Mouse (Mus musculus) MEL (cell line): ENCODE measurements at regions not wholly inside any gene's neighbourhood (a gene's known extent, or its start where the extent isn't known, plus 50 kb on each side); places are given as distances from the start of the nearest gene placed in this dataset.

Experiments used
- DNase-seq: peaks from one replicate; pipeline ENCODE4 v3.0.0; 2011; ENCODE audit warnings: low read depth, low spot score
- H3K27ac ChIP-seq: 2 replicates; pipeline ENCODE4 v1.5.1; 2012; ENCODE audit warnings: low read depth, mild to moderate bottlenecking, control low read depth, low read length, moderate library complexity; ENCODE audit not compliant: control insufficient read depth
- H3K27me3 ChIP-seq, 2 experiments: fragments of 150-350 bp in 1 of 2; sonication (generic) in 1 of 2; 2 replicates each; pipeline ENCODE4 v1.6.1; 2012; ENCODE audit warnings: low read length in 2 of 2, mild to moderate bottlenecking in 2 of 2, improper control_type of control experiment in 1 of 2, moderate library complexity in 1 of 2; ENCODE audit not compliant: insufficient read depth in 2 of 2, control insufficient read depth in 1 of 2
- H3K36me3 ChIP-seq, 2 experiments: 2 replicates each; pipeline ENCODE4 v1.6.1; 2012 to 2014; ENCODE audit warnings: low read length in 2 of 2, improper control_type of control experiment in 1 of 2, inconsistent platforms in 1 of 2, mild to moderate bottlenecking in 1 of 2; ENCODE audit not compliant: insufficient read depth in 2 of 2, control insufficient read depth in 1 of 2
- H3K4me1 ChIP-seq, 2 experiments: fragments of 150-350 bp in 1 of 2; sonication (generic) in 1 of 2; 2 replicates each; pipeline ENCODE4 v1.6.1; 2012; ENCODE audit warnings: low read length in 2 of 2, improper control_type of control experiment in 1 of 2, mild to moderate bottlenecking in 1 of 2; ENCODE audit not compliant: insufficient read depth in 2 of 2, control insufficient read depth in 1 of 2
- H3K4me3 ChIP-seq, 2 experiments: fragments of 150-350 bp in 1 of 2; sonication (generic) in 1 of 2; 2 replicates each; pipeline ENCODE4 v1.5.1; 2012; ENCODE audit warnings: low read depth in 2 of 2, low read length in 2 of 2, mild to moderate bottlenecking in 2 of 2, moderate library complexity in 2 of 2, control low read depth in 1 of 2, improper control_type of control experiment in 1 of 2; ENCODE audit not compliant: control insufficient read depth in 1 of 2, insufficient read depth in 1 of 2
- H3K79me2 ChIP-seq: 2 replicates; pipeline ENCODE4 v1.6.1; 2012; ENCODE audit warnings: mild to moderate bottlenecking, low read length, moderate library complexity; ENCODE audit not compliant: control insufficient read depth, poor library complexity, insufficient read depth
- H3K9ac ChIP-seq: 2 replicates; pipeline ENCODE4 v1.6.1; 2012; ENCODE audit warnings: low read depth, mild to moderate bottlenecking, control low read depth, low read length, moderate library complexity; ENCODE audit not compliant: control insufficient read depth, poor library complexity, severe bottlenecking
- H3K9me3 ChIP-seq: fragments of 150-350 bp; sonication (generic); replicated peaks from 2 replicates; pipeline ENCODE4 v1.6.1; 2012; ENCODE audit warnings: mild to moderate bottlenecking, low read length, improper control_type of control experiment, moderate library complexity; ENCODE audit not compliant: insufficient read depth
- BHLHE40 ChIP-seq: IDR thresholded peaks from 2 replicates; pipeline ENCODE4 v1.6.1; 2012; ENCODE audit warnings: low read depth, mild to moderate bottlenecking, inconsistent platforms, low read length, improper control_type of control experiment, borderline replicate concordance
- CHD2 ChIP-seq: IDR thresholded peaks from 2 replicates; pipeline ENCODE4 v1.6.1; 2011; ENCODE audit warnings: low read length, improper control_type of control experiment
- E2F4 ChIP-seq: IDR thresholded peaks from 2 replicates; pipeline ENCODE4 v1.6.1; 2011; ENCODE audit warnings: low read depth, low read length, improper control_type of control experiment, borderline replicate concordance
- EP300 ChIP-seq, 2 experiments: IDR thresholded peaks; 2 replicates each; pipeline ENCODE4 v1.6.1; 2011; ENCODE audit warnings: improper control_type of control experiment in 2 of 2, low read length in 2 of 2, low read depth in 1 of 2, mild to moderate bottlenecking in 1 of 2
- GATA1 ChIP-seq: IDR thresholded peaks from 2 replicates; pipeline ENCODE4 v1.6.1; 2011; ENCODE audit warnings: low read depth, low read length, improper control_type of control experiment
- HCFC1 ChIP-seq: IDR thresholded peaks from 2 replicates; pipeline ENCODE4 v1.6.1; 2012; ENCODE audit warnings: low read depth, mild to moderate bottlenecking, inconsistent platforms, low read length, improper control_type of control experiment, moderate library complexity
- MAX ChIP-seq: IDR thresholded peaks from 2 replicates; pipeline ENCODE4 v1.6.1; 2011; ENCODE audit warnings: low read length, improper control_type of control experiment
- MAZ ChIP-seq: IDR thresholded peaks from 2 replicates; pipeline ENCODE4 v1.6.1; 2012; ENCODE audit warnings: low read depth, mild to moderate bottlenecking, inconsistent platforms, low read length, improper control_type of control experiment
- MEF2A ChIP-seq: IDR thresholded peaks from 2 replicates; pipeline ENCODE4 v1.6.1; 2014; ENCODE audit warnings: low read depth, mild to moderate bottlenecking, inconsistent platforms, low read length, improper control_type of control experiment; ENCODE audit not compliant: poor library complexity, insufficient replicate concordance, severe bottlenecking; ENCODE audit errors: extremely low read depth
- MXI1 ChIP-seq: IDR thresholded peaks from 2 replicates; pipeline ENCODE4 v1.6.1; 2011; ENCODE audit warnings: mild to moderate bottlenecking, low read depth, low read length, improper control_type of control experiment
- MYB ChIP-seq: IDR thresholded peaks from 2 replicates; pipeline ENCODE4 v1.6.1; 2011; ENCODE audit warnings: mild to moderate bottlenecking, low read depth, low read length, improper control_type of control experiment
- NELFE ChIP-seq: IDR thresholded peaks from 2 replicates; pipeline ENCODE4 v1.6.1; 2011; ENCODE audit warnings: low read depth, low read length, improper control_type of control experiment
- NRF1 ChIP-seq: IDR thresholded peaks from 2 replicates; pipeline ENCODE4 v1.6.1; 2014; ENCODE audit warnings: low read depth, mild to moderate bottlenecking, inconsistent platforms, low read length, improper control_type of control experiment, moderate library complexity; ENCODE audit not compliant: poor library complexity, insufficient read depth, severe bottlenecking
- POLR2A ChIP-seq, 2 experiments: IDR thresholded peaks; 2 replicates each; pipeline ENCODE4 v1.6.1; 2011 to 2012; ENCODE audit warnings: low read length in 2 of 2, mild to moderate bottlenecking in 2 of 2, control low read depth in 1 of 2, improper control_type of control experiment in 1 of 2, low read depth in 1 of 2, moderate library complexity in 1 of 2; ENCODE audit not compliant: control insufficient read depth in 1 of 2, insufficient read depth in 1 of 2, poor library complexity in 1 of 2
- POLR2AphosphoS2 ChIP-seq: IDR thresholded peaks from 2 replicates; pipeline ENCODE4 v1.6.1; 2011; ENCODE audit warnings: low read length, improper control_type of control experiment
- POLR2AphosphoS5 ChIP-seq: IDR thresholded peaks from 2 replicates; pipeline ENCODE4 v1.6.1; 2012; ENCODE audit warnings: low read depth, borderline replicate concordance, mild to moderate bottlenecking, inconsistent platforms, low read length, moderate library complexity, mixed read lengths
- RCOR1 ChIP-seq: IDR thresholded peaks from 2 replicates; pipeline ENCODE4 v1.6.1; 2012; ENCODE audit warnings: low read depth, mild to moderate bottlenecking, inconsistent platforms, low read length, improper control_type of control experiment
- SIN3A ChIP-seq: IDR thresholded peaks from 2 replicates; pipeline ENCODE4 v1.6.1; 2012; ENCODE audit warnings: low read length, improper control_type of control experiment, inconsistent platforms
- SMC3 ChIP-seq: IDR thresholded peaks from 2 replicates; pipeline ENCODE4 v1.6.1; 2011; ENCODE audit warnings: low read depth, low read length, improper control_type of control experiment
- TBP ChIP-seq: IDR thresholded peaks from 2 replicates; pipeline ENCODE4 v1.8.0; 2011; ENCODE audit warnings: low read depth, low read length, improper control_type of control experiment
- UBTF ChIP-seq: IDR thresholded peaks from 2 replicates; pipeline ENCODE4 v1.6.1; 2012; ENCODE audit warnings: low read depth, mild to moderate bottlenecking, inconsistent platforms, low read length, improper control_type of control experiment, moderate library complexity, borderline replicate concordance; ENCODE audit not compliant: insufficient read depth
- USF1 ChIP-seq: IDR thresholded peaks from 2 replicates; pipeline ENCODE4 v1.6.1; 2014; ENCODE audit warnings: low read depth, mild to moderate bottlenecking, inconsistent platforms, low read length, improper control_type of control experiment, moderate library complexity
- ZC3H11A ChIP-seq: IDR thresholded peaks from 2 replicates; pipeline ENCODE4 v1.6.1; 2012; ENCODE audit warnings: low read depth, mild to moderate bottlenecking, inconsistent platforms, low read length, improper control_type of control experiment
- ZMIZ1 ChIP-seq: IDR thresholded peaks from 2 replicates; pipeline ENCODE4 v1.6.1; 2012; ENCODE audit warnings: low read depth, mild to moderate bottlenecking, inconsistent platforms, low read length, improper control_type of control experiment, moderate library complexity
- ZNF384 ChIP-seq: IDR thresholded peaks from 2 replicates; pipeline ENCODE4 v1.6.1; 2012; ENCODE audit warnings: low read depth, mild to moderate bottlenecking, inconsistent platforms, low read length, improper control_type of control experiment

DNA sequence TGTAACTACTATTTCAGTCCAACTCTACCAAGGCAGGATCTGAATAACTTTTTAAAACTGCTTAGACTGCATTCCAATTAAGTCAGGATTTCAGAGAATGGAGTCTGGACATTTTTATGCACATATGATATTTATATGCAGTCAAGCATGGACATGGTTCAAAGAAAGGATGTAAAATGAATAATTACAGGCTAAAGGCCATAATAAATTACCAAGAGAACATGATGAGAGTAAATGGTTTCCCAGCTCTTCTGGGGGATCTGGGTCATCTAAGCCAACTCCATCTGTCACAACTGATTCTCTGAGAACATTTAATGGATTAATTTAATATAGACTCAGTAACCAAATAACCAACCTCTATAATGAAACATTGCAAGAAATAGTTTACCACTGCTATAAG, 77.9 kb upstream of the P3h2 start:
- Histone ChIP-seq H3K4me1 (no peaks in the 10 kb centered on the region), H3K4me3 (no peak overlapping the region), H3K79me2 (no peaks in the 10 kb centered on the region), H3K27ac (no peak overlapping the region), H3K9me3 (no peaks in the 10 kb centered on the region), H3K36me3 (no peaks in the 10 kb centered on the region), H3K27me3 (no peaks in the 10 kb centered on the region; a peak in 1 of 4 replicates), H3K9ac (no peak overlapping the region)
- TF ChIP-seq MXI1, result no peak
- no peak for TF ChIP-seq GATA1
- DNase-seq, result no peak

DNA sequence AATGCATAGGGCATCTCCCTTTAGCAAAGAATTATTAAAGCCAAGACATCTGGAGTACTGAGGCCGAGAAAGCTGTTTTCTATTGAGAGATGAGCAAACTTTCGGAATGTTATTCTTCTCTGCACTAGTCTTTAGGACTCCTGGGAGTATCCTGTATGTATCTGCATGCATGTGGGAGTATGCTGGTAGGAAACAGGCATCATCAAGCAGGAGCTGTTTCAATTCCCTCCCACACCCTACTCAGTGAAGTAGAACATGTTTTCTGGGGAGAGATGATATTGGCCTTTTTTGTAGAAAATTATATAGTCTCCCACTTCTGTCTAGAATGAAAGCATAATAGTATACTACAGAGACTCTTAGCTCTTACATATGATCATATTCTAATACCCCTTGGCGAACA, 76.1 kb upstream of the P3h2 start:
- H3K36me3 ChIP-seq, result no peaks in the 10 kb centered on the region
- no peaks in the 10 kb centered on the region for H3K4me1 ChIP-seq
- H3K9me3 ChIP-seq, result no peaks in the 10 kb centered on the region
- H3K27ac ChIP-seq, result no peak overlapping the region
- no peaks in the 10 kb centered on the region for H3K79me2 ChIP-seq
- TF ChIP-seq NRF1 (no peak), ZNF384 (no peak), E2F4 (no peak), UBTF (no peak), ZC3H11A (no peak), MEF2A (no peak), ZMIZ1 (no peak), SMC3 (no peak), MXI1 (no peak), MYB (no peak), CHD2 (no peak), SIN3A (no peak)
- H3K9ac ChIP-seq, result no peak overlapping the region
- DNase-seq, result no peak
- H3K27me3 ChIP-seq, result no peaks in the 10 kb centered on the region; a peak in 1 of 4 replicates
- no peak overlapping the region for H3K4me3 ChIP-seq

DNA sequence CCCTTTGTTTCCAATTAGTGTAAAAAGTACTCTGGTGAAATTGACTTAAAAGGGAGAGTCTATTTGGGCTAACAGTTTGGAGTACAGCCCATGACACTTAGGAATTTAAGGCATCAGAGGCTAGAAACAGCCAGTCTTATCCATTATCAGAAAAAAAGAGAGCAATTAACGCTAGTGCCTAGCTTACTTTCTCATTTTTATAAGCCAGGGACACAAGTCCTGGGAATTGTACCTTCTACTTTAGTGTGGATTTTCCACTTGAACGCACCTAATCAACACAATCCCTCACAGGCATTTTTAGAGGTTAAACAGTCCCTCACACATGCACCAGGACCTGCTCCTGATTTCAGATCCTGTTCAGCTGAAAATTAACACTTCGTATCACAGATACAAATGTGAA, 65.9 kb upstream of the P3h2 start:
- Histone ChIP-seq H3K4me3 (no peak overlapping the region), H3K27ac (no peak overlapping the region), H3K9ac (no peak overlapping the region), H3K9me3 (no peaks in the 10 kb centered on the region), H3K36me3 (no peaks in the 10 kb centered on the region), H3K79me2 (no peaks in the 10 kb centered on the region), H3K27me3 (no peaks in the 10 kb centered on the region), H3K4me1 (no peaks in the 10 kb centered on the region)
- no peak for TF ChIP-seq USF1
- no peak for TF ChIP-seq TBP
- no peak for TF ChIP-seq ZC3H11A
- no peak for TF ChIP-seq EP300 (IDR thresholded peaks at IDR 0.05; ENCODE audit: low read depth in 1 of 2, low read length in 2 of 2)
- TF ChIP-seq MAZ, result no peak
- no peak for TF ChIP-seq POLR2AphosphoS5
- no peak for TF ChIP-seq SIN3A
- no peak for TF ChIP-seq ZNF384
- TF ChIP-seq MAX, result no peak
- TF ChIP-seq UBTF, result no peak
- no peak for TF ChIP-seq HCFC1
- no peak for TF ChIP-seq POLR2A (IDR thresholded peaks at IDR 0.05; ENCODE audit: control insufficient read depth in 1 of 2, insufficient read depth in 1 of 2, low read depth in 1 of 2, low read length in 2 of 2, poor library complexity in 1 of 2)
- no peak for TF ChIP-seq POLR2AphosphoS2
- TF ChIP-seq NELFE, result no peak
- TF ChIP-seq BHLHE40, result no peak
- no peak for TF ChIP-seq RCOR1
- no peak for TF ChIP-seq GATA1
- TF ChIP-seq MYB, result no peak
- no peak for DNase-seq
